Mouse (Mus musculus) megakaryocyte, embryonic 14.5 days (primary cell): ENCODE measurements around the gene Rassf8.

Source experiments
- FLI1 ChIP-seq: IDR thresholded peaks from 2 replicates; pipeline ENCODE4 v1.6.1; 2012; ENCODE audit warnings: low read length, inconsistent platforms, mixed read lengths
- GATA1 ChIP-seq: IDR thresholded peaks from 3 replicates; pipeline ENCODE4 v1.6.1; 2012; ENCODE audit warnings: mixed read lengths, low read length, inconsistent platforms, borderline replicate concordance

DNA sequence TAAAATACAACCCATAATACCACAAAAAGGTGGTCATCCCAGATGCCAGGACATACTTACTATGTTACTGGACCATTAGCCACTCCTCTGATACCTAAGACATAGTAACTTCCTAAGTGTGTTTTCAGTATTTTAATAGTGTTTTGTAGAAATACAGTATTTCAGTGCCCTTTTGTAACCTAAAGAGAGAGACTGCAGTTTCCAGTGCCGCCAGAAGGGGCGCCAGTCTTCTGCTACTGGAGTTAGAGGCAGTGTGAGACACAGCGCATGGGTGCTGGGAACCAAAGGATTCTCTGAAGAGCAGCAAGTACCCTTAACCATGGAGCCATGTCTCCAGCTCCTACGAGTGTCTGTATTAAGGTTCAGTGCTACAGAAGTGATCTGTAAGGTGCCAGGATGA is 48.1 kb downstream of the Rassf8 start:
- TF ChIP-seq GATA1 (no peak), FLI1 (no peak)
